Mouse (Mus musculus) left cerebral cortex, postnatal 4 days (tissue): ENCODE data around the gene Olfr866. TPM values are rescaled to one million over a fixed set of nuclear protein-coding genes. Genes with fewer than 3 reads are reported as not detected.

Experiments used
- DNase-seq: peaks from one replicate; pipeline ENCODE4 v3.0.0-alpha.2; 2022
- intact Hi-C: fragments of 180-260 bp; cut with DNase I; formaldehyde crosslinking; loops from one replicate; pipeline ENCODE4 v1.15.1; 2025
- microRNA-seq: library from miRNA; unstranded; fragments of <30 nt; microRNA quantifications from one replicate; pipeline ENCODE4 v1.2.0, GENCODE M21; 2022
- total RNA-seq, 2 experiments: library from RNA; stranded (reverse); gene quantifications; 2 replicates each; pipeline ENCODE4 v1.2.3; 2021

Gene Olfr866
- total RNA-seq: not detected

DNA sequence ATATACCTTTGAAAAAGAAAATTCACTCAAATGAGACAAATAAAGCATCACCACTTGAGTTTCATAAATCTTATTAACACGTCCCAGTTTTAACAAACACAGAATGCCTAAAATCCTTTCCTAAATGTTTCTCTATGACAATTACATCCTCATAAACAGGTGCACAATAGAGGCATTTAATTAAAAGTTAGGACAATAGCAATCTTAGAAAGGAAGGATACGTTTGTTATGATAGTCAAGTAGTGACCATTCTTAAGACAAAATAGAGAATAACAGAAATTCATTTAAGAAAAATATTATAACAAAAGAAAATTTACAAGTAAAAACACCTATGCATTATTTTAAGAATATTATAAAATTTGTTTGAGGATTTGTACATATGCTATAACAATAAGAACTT is at the start of gene Olfr866:
Gene Olfr866, minus strand, starts transcription at position 101 of the 400 bp plus-strand sequence.
- intact Hi-C loops: no loop called here

DNA sequence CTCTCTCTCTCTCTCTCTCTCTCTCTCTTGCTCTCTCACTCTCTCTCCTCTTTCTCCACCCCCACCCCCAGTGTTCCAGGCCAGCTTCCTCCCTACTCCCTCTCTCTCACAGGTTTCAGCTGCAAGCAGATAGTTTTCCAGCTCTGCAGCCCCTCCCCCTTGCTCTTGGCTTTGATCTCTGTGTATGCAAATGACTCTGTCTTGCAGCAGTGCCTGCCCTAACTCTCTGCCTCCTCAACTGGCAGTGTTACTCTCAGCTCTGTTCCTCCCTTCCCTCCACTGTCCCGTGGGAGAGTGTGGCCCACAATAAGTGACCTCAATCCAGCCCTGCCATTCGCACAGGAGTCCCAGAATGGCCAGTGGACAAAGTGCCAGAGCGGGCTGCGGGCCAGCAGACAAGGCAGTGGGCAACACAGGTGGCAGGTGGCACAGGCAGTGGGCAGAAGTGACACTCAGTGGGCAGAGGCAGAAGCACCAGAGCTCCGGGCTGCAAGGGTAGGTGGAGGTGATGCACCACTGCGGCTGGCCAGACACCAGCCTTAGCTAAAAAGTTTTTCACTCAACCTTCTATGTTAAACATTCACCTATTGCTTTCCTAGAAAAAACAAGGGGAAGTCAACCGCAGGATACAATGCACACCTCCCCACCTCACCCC is 45.8 kb upstream of the Olfr866 start:
- intact Hi-C loops: no loop called here
- DNase-seq: no peak

More for the DNA sequence above, at the start of gene Olfr866:
- DNase-seq: no peak

DNA sequence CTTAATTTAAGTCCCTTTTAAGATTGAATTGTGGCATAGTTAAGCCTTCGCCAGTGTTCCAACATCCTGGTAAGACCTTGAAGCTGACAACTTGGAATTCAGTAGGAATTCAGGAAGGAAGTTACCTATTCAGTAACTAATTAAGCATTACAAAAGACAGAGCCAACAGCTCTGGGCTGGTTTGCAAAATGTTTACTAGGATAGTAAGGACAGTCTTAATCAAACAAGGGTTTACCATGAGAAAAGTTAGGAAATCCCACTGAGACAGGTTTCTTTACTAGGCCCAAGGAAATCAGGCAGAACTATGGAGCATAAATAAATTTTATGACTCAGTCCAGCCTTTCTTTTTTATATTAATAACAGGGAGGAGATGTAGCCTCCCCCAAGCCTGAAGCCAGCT is 43.5 kb upstream of the Olfr866 start:
- DNase-seq: no peak
- intact Hi-C loops: no loop called here

DNA sequence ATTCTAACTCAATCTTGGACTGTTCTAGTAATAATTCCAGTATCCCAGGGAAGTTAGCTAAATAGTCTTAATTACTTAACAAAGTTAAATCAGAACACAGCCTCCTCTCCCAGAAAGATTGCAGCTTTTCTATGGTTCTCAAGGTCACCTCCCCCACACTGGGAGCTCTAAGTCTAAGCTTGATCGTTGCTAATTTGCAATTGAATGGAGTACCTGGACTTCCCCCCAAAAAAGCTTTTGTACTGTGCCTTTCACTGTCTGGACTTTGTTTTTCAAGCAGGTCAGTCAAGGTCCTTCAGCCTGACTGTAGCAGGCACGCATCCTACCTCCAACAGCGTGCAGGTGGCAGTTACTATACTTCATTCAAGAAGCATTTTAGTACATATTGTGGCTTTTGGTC is 42.4 kb upstream of the Olfr866 start:
- intact Hi-C loops: no loop called here
- no peak for DNase-seq

DNA sequence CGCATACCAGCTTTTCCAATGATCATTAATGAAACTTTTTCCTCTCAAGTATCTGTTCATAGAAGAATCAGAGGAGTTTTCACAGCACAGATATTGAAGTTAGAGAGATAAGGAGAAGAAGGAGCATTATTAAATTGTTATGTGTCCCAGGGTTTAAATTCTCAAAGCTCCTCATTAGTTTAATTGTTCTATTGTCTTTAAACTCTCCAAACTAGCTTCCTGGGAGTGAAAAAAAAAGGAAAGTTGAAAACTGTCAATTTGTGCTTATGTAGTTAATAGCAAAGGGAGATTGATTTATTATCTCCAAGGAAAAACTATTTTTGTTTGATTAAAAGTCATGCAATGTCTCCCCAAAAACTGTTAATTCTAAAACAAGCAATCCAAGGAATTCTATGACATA is 29.6 kb upstream of the Olfr866 start, which contains the start of gene Olfr867:
Gene Olfr867, minus strand, starts transcription at position 101 of the 400 bp plus-strand sequence.
- intact Hi-C loops: no loop called here
- DNase-seq: no peak

DNA sequence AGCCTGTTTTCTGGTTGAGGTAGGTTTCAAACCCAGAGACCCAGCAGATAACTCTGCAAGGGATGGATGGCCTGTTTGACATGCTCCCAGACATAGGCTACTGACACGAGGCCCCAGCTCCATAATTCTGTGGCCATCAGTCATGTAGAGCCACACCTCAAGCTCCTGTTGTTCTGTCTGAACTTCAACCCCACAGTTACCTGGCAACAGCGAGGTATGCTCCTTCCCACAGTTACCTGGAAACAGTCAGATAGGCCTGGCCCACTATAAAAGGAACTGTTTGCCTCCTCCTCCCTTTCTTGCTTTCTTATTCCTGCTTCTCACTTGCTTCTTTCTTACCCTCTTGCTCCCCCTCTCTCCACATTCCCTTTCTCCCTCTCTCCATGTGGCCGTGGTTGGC is 20.1 kb upstream of the Olfr866 start:
- no peak for DNase-seq
- intact Hi-C loops: no loop called here

Small RNAs within 50 kb of the gene (microRNA-seq; reads per million reads assigned to microRNA genes)
- gene Gm26231: not detected
- not detected for gene Gm44395

Other genes starting within 250 kb of the Olfr866 start
- gene Olfr58, start 247.8 kb downstream of the Olfr866 start, total RNA-seq: not detected
- gene Olfr859, start 223.1 kb downstream of the Olfr866 start, total RNA-seq: not detected
- not detected for gene Olfr860, start 178.3 kb downstream of the Olfr866 start, total RNA-seq
- gene Olfr862, start 140.0 kb downstream of the Olfr866 start, total RNA-seq: not detected
- gene Olfr77, start 111.2 kb downstream of the Olfr866 start, total RNA-seq: not detected
- not detected for gene Olfr867, start 29.5 kb upstream of the Olfr866 start, total RNA-seq
- gene Olfr868, start 70.6 kb upstream of the Olfr866 start, total RNA-seq: not detected
- gene Olfr869, start 101.0 kb upstream of the Olfr866 start, total RNA-seq: not detected
- not detected for gene Olfr870, start 146.0 kb upstream of the Olfr866 start, total RNA-seq
- not detected for gene Olfr871, start 184.2 kb upstream of the Olfr866 start, total RNA-seq
- gene Olfr872, start 209.1 kb upstream of the Olfr866 start, total RNA-seq: not detected